Mouse (Mus musculus) neutrophil, adult 59 days (primary cell): ENCODE measurements around the gene Scgb1b2. TPM values are rescaled to one million over a fixed set of nuclear protein-coding genes. Genes with fewer than 3 reads are reported as not detected.

Experiments
- total RNA-seq, 2 experiments: library from RNA; stranded (reverse); gene quantifications; 1 replicate in 1 of 2; 2 replicates in 1 of 2; pipeline ENCODE4 v1.2.4; 2023

Gene Scgb1b2
- total RNA-seq: not detected

GRCm38 (mm10) chr7:31291721-31292120, at the start of gene Scgb1b2:
Scgb1b2 (minus strand) TSS chr7:31291821.

GRCm38 (mm10) chr7:31290208-31290607, 1.4 kb downstream of the Scgb1b2 start, which contains the start of gene Scgb2b2:
Scgb2b2 (plus strand) TSS chr7:31290508.

Other genes starting within 250 kb of the Scgb1b2 start
- 100 to 1,000 TPM; 709 to 844 TPM for gene Fxyd5, start 249.3 kb downstream of the Scgb1b2 start, total RNA-seq
- not detected for gene Fxyd7, start 240.4 kb downstream of the Scgb1b2 start, total RNA-seq
- not detected for gene Fxyd1, start 234.6 kb downstream of the Scgb1b2 start, total RNA-seq
- under 1 TPM in 1 of 2 experiments, not detected in 1; 0.15 TPM for gene Lgi4, start 232.5 kb downstream of the Scgb1b2 start, total RNA-seq
- not detected for gene Fxyd3, start 215.1 kb downstream of the Scgb1b2 start, total RNA-seq
- 1 to 10 TPM; 2.1 to 3.4 TPM for gene Hpn, start 176.5 kb downstream of the Scgb1b2 start, total RNA-seq
- 1 to 10 TPM; 6.2 to 8.8 TPM for gene Scn1b, start 164.8 kb downstream of the Scgb1b2 start, total RNA-seq
- 100 to 1,000 TPM; 112 to 127 TPM for gene Gramd1a, start 135.9 kb downstream of the Scgb1b2 start, total RNA-seq
- not detected for gene Scgb2b2, start 1.3 kb downstream of the Scgb1b2 start, total RNA-seq
- gene Scgb2b3, start 70.3 kb upstream of the Scgb1b2 start, total RNA-seq: not detected
- gene Scgb1b3, start 83.8 kb upstream of the Scgb1b2 start, total RNA-seq: not detected